Comparison of ENCODE assay signal across 10 mouse cellular contexts in genomic region chr1:133978271-133978988, GRCm38 (mm10). TPM values are rescaled to one million over a fixed set of nuclear protein-coding genes. Genes with fewer than 3 reads are reported as not detected.
A peak's percentile ranks its signal among the peaks of the same experiment; 100 is the strongest.
DNase-seq lines count a peak whose midpoint lies in the region; ATAC-seq and TF ChIP-seq lines count a peak whose summit lies in the region.
"Had no signal": no experiment of that assay in that cellular context is flagged by ENCODE, and none has a peak within 500 bp of the region (broad histone marks: within the 10 kb centered on the region; RNA-seq: fewer than 3 reads in every experiment).

No protein-coding gene starts in this region.

- peak overlapping the region; percentile 78 for H3K27ac ChIP-seq in lung, embryonic 16.5 days (ENCODE audit: low read length)
- H3K27ac ChIP-seq in liver, postnatal 0 days (ENCODE audit: low read depth), result no peak overlapping the region
- H3K27ac ChIP-seq: liver, embryonic 14.5 days had no signal

- TF ChIP-seq CTCF in liver, postnatal 0 days (IDR thresholded peaks at IDR 0.05; ENCODE audit: low read depth), result no peak

- H3K4me2 ChIP-seq in lung, embryonic 16.5 days (ENCODE audit: low read depth, low read length), result no peak overlapping the region
- H3K4me2 ChIP-seq in liver, postnatal 0 days (ENCODE audit: low read depth, low read length), result no peak overlapping the region
- H3K4me2 ChIP-seq: stomach, embryonic 15.5 days had no signal

- peak; percentile 39 for DNase-seq in adrenal gland, postnatal 10 days
- no peak for DNase-seq in adrenal gland, adult 8-10 months
- DNase-seq in right cerebral cortex, adult 18-20 months, result peak; percentile 13
- no peak for DNase-seq in right cerebral cortex, postnatal 4 days
- peak; percentile 48 for DNase-seq in heart, adult 8-10 months (ENCODE audit: low spot score)
- DNase-seq in embryo, embryonic 9.5 days (ENCODE audit: extremely low spot score), result no peak
- DNase-seq in liver, postnatal 0 days, result no peak

- TF ChIP-seq EP300 in liver, postnatal 0 days (IDR thresholded peaks at IDR 0.05; ENCODE audit: low read depth), result no peak

- no peaks in the 10 kb centered on the region for H3K36me3 ChIP-seq in lung, embryonic 16.5 days (ENCODE audit: control insufficient read depth, insufficient read depth, low read length)
- H3K36me3 ChIP-seq in liver, postnatal 0 days (replicated peaks; ENCODE audit: insufficient read depth, low read length), result no peaks in the 10 kb centered on the region
- H3K36me3 ChIP-seq: stomach, embryonic 15.5 days had no signal

- no peak overlapping the region for H3K4me3 ChIP-seq in lung, embryonic 16.5 days (ENCODE audit: low read length)
- no peak overlapping the region for H3K4me3 ChIP-seq in liver, postnatal 0 days (ENCODE audit: low read depth, low read length)
- H3K4me3 ChIP-seq: stomach, embryonic 15.5 days had no signal

- no peaks in the 10 kb centered on the region for H3K27me3 ChIP-seq in lung, embryonic 16.5 days (ENCODE audit: control insufficient read depth, insufficient read depth, low read depth, low read length)
- no peaks in the 10 kb centered on the region for H3K27me3 ChIP-seq in liver, postnatal 0 days (ENCODE audit: insufficient read depth, low read length)
- H3K27me3 ChIP-seq: stomach, embryonic 15.5 days had no signal

- peaks cover 25% of the 10 kb centered on the region for H3K4me1 ChIP-seq in lung, embryonic 16.5 days (replicated peaks; ENCODE audit: control insufficient read depth, insufficient read depth, low read length)
- H3K4me1 ChIP-seq in liver, postnatal 0 days (ENCODE audit: insufficient read depth), result no peaks in the 10 kb centered on the region

- H3K9ac ChIP-seq in lung, embryonic 16.5 days (ENCODE audit: low read length), result peak overlapping the region; percentile 39
- H3K9ac ChIP-seq in liver, postnatal 0 days (replicated peaks), result no peak overlapping the region
- H3K9ac ChIP-seq: liver, embryonic 14.5 days; stomach, embryonic 15.5 days had no signal

- no peaks in the 10 kb centered on the region for H3K9me3 ChIP-seq in lung, embryonic 16.5 days (ENCODE audit: control insufficient read depth, low read length)
- no peaks in the 10 kb centered on the region for H3K9me3 ChIP-seq in liver, postnatal 0 days (ENCODE audit: low read length)
- H3K9me3 ChIP-seq: stomach, embryonic 15.5 days had no signal

- peak; percentile 82 for ATAC-seq in lung, embryonic 16.5 days (ENCODE audit: low read depth)
- no peak for ATAC-seq in liver, postnatal 0 days

- WGBS in lung, embryonic 16.5 days, result 25% methylated on average over 11 of the region's 11 CpGs
- 41% methylated on average over 11 of the region's 11 CpGs for WGBS in liver, postnatal 0 days (ENCODE audit: insufficient replicate concordance)

RNA-seq across cellular contexts. Expression of gene Prelp, which starts 57.2 kb away (rescaled TPM):
- 10 to 100 TPM; 56.9 to 74.1 TPM for total RNA-seq in adrenal gland, postnatal 10 days (2021)
- total RNA-seq in adrenal gland, adult 8-10 months (2022), result 100 to 1,000 TPM in 1 of 4 experiments, 10 to 100 TPM in 3; 40.0 to 103 (median 53.5) TPM
- total RNA-seq in heart, adult 8-10 months (2022), result 10 to 100 TPM; 26.0 to 28.4 (median 27.1) TPM
- 22.4 and 28.6 TPM in 2 replicates for polyA plus RNA-seq in lung, embryonic 16.5 days (2015; fragmentation: Nextera tagmentation; extraction: Ambion mirVana)
- polyA plus RNA-seq in liver, postnatal 0 days (2015; fragmentation: Nextera tagmentation; extraction: Ambion mirVana), result 5.5 and 6.3 TPM in 2 replicates

RNA-seq across cellular contexts. Expression of gene Fmod, which starts 58.6 kb away (rescaled TPM):
- total RNA-seq in adrenal gland, postnatal 10 days (2021), result 10 to 100 TPM; 17.4 to 22.2 TPM
- 10 to 100 TPM in 1 of 4 experiments, 1 to 10 TPM in 3; 6.9 to 10.7 (median 7.7) TPM for total RNA-seq in adrenal gland, adult 8-10 months (2022)
- total RNA-seq in heart, adult 8-10 months (2022), result 10 to 100 TPM in 1 of 4 experiments, 1 to 10 TPM in 3; 5.9 to 14.1 (median 8.2) TPM
- polyA plus RNA-seq in lung, embryonic 16.5 days (2015; fragmentation: Nextera tagmentation; extraction: Ambion mirVana), result 159 and 191 TPM in 2 replicates
- 1.6 TPM in 2 replicates for polyA plus RNA-seq in liver, postnatal 0 days (2015; fragmentation: Nextera tagmentation; extraction: Ambion mirVana)

Comparison
In these comparisons a context has a peak if more than half of its experiments do, and no peak if none do; other contexts are left out.
1. DNase-seq: peak in adrenal gland, postnatal 10 days (single experiment), right cerebral cortex, adult 18-20 months (single experiment) and heart, adult 8-10 months (single experiment); none in adrenal gland, adult 8-10 months (single experiment), right cerebral cortex, postnatal 4 days (single experiment), embryo, embryonic 9.5 days (single experiment) and liver, postnatal 0 days (single experiment).